Mouse (Mus musculus) stomach, embryonic 15.5 days (tissue): ENCODE measurements around the gene Catsperd. TPM values are rescaled to one million over a fixed set of nuclear protein-coding genes. Genes with fewer than 3 reads are reported as not detected.

Source experiments
- ATAC-seq: fragments of 200-750 bp; cut with Nextera tagmentation; 2 replicates; pipeline ENCODE4 v1.8.0; 2017; ENCODE audit warnings: low read depth, moderate number of reproducible peaks, moderate TSS enrichment; ENCODE audit not compliant: insufficient read depth, low FRiP score
- H3K27ac ChIP-seq: fragments of 300-500 bp; sonication (generic); 2 replicates; pipeline ENCODE4 v1.5.1; 2015; ENCODE audit warnings: mild to moderate bottlenecking, inconsistent platforms
- H3K27me3 ChIP-seq: fragments of 300-500 bp; sonication (generic); replicated peaks from 2 replicates; pipeline ENCODE4 v1.6.1; 2015; ENCODE audit warnings: inconsistent platforms
- H3K36me3 ChIP-seq: fragments of 300-500 bp; sonication (generic); 2 replicates; pipeline ENCODE4 v1.6.1; 2015; ENCODE audit warnings: inconsistent platforms
- H3K4me1 ChIP-seq: fragments of 300-500 bp; sonication (generic); 2 replicates; pipeline ENCODE4 v1.6.1; 2015; ENCODE audit warnings: inconsistent platforms
- H3K4me2 ChIP-seq: fragments of 300-500 bp; sonication (generic); 2 replicates; pipeline ENCODE4 v1.6.1; 2015; ENCODE audit warnings: mild to moderate bottlenecking, inconsistent platforms
- H3K4me3 ChIP-seq: fragments of 300-500 bp; sonication (generic); replicated peaks from 2 replicates; pipeline ENCODE4 v1.5.1; 2015; ENCODE audit warnings: inconsistent platforms
- H3K9ac ChIP-seq: fragments of 300-500 bp; sonication (generic); 2 replicates; pipeline ENCODE4 v1.6.1; 2015; ENCODE audit warnings: inconsistent platforms
- H3K9me3 ChIP-seq: fragments of 300-500 bp; sonication (generic); 2 replicates; pipeline ENCODE4 v1.6.1; 2016; ENCODE audit warnings: inconsistent platforms
- WGBS: fragments of 180-500 bp; shearing (Covaris S2); methylation state at CpG from one replicate; pipeline ENCODE4 v1.1.7; 2015; 5-methylcytosine and 5-hydroxymethylcytosine counted together
- polyA plus RNA-seq: library from polyadenylated mRNA; unstranded; fragments of >200 nt; fragmentation: Nextera tagmentation; extraction: Ambion mirVana; gene quantifications from 2 replicates; pipeline ENCODE4 v1.2.1, GENCODE M21; 2015

Catsperd gene
- polyA plus RNA-seq, 1 experiment from 2014 or later = 0.30 TPM

- Histone ChIP-seq H3K4me3 (no peak overlapping the region), H3K27ac (no peak overlapping the region), H3K9ac (no peak overlapping the region), H3K4me2 (no peak overlapping the region), H3K9me3 (no peaks in the 10 kb centered on the region), H3K4me1 (no peaks in the 10 kb centered on the region), H3K36me3 (no peaks in the 10 kb centered on the region), H3K27me3 (no peaks in the 10 kb centered on the region)
- no peak for ATAC-seq
- WGBS = 83% methylated on average over 4 of the region's 4 CpGs
Observed at GRCm38 (mm10) chr17:56643237-56643636, 15.3 kb downstream of the Catsperd start.

- Histone ChIP-seq H3K4me3 (no peak overlapping the region), H3K36me3 (no peaks in the 10 kb centered on the region), H3K4me2 (no peak overlapping the region), H3K9ac (no peak overlapping the region), H3K4me1 (no peaks in the 10 kb centered on the region), H3K27ac (no peak overlapping the region), H3K27me3 (no peaks in the 10 kb centered on the region), H3K9me3 (no peaks in the 10 kb centered on the region)
- 61% methylated on average over 10 of the region's 13 CpGs for WGBS
- no peak for ATAC-seq
Observed at GRCm38 (mm10) chr17:56647546-56647945, 19.6 kb downstream of the Catsperd start.

- H3K27me3 ChIP-seq = no peaks in the 10 kb centered on the region
- no peaks in the 10 kb centered on the region for H3K4me1 ChIP-seq
- 25% methylated on average over 10 of the region's 10 CpGs for WGBS
- H3K9me3 ChIP-seq = no peaks in the 10 kb centered on the region
- H3K27ac ChIP-seq = no peak overlapping the region
- no peak overlapping the region for H3K4me3 ChIP-seq
- H3K4me2 ChIP-seq = no peak overlapping the region
- peak; percentile 51; the same call in 1 of the 2 replicates for ATAC-seq
- H3K36me3 ChIP-seq = no peaks in the 10 kb centered on the region
- no peak overlapping the region for H3K9ac ChIP-seq
Observed at GRCm38 (mm10) chr17:56651801-56652200, 23.9 kb downstream of the Catsperd start.

- WGBS = 70% methylated on average over 2 of the region's 2 CpGs
- Histone ChIP-seq H3K27ac (no peak overlapping the region), H3K9ac (no peak overlapping the region), H3K4me3 (no peak overlapping the region), H3K9me3 (no peaks in the 10 kb centered on the region), H3K36me3 (no peaks in the 10 kb centered on the region), H3K4me2 (no peak overlapping the region), H3K4me1 (no peaks in the 10 kb centered on the region), H3K27me3 (no peaks in the 10 kb centered on the region)
- no peak for ATAC-seq
Observed at GRCm38 (mm10) chr17:56654771-56655170, 26.8 kb downstream of the Catsperd start.

GRCm38 (mm10) chr17:56655311-56655710 is 27.4 kb downstream of the Catsperd start:
- H3K27ac ChIP-seq = no peak overlapping the region
- no peak overlapping the region for H3K4me3 ChIP-seq
- H3K4me2 ChIP-seq = no peak overlapping the region
- H3K9me3 ChIP-seq = no peaks in the 10 kb centered on the region
- no peaks in the 10 kb centered on the region for H3K27me3 ChIP-seq
- WGBS = 78% methylated on average over 3 of the region's 3 CpGs
- H3K9ac ChIP-seq = no peak overlapping the region
- no peaks in the 10 kb centered on the region for H3K4me1 ChIP-seq
- no peaks in the 10 kb centered on the region for H3K36me3 ChIP-seq
- no peak for ATAC-seq

GRCm38 (mm10) chr17:56656171-56656570 is 28.2 kb downstream of the Catsperd start:
- ATAC-seq = no peak
- Histone ChIP-seq H3K36me3 (no peaks in the 10 kb centered on the region), H3K9me3 (no peaks in the 10 kb centered on the region), H3K9ac (no peak overlapping the region), H3K27ac (no peak overlapping the region), H3K4me2 (no peak overlapping the region), H3K27me3 (no peaks in the 10 kb centered on the region), H3K4me1 (no peaks in the 10 kb centered on the region), H3K4me3 (no peak overlapping the region)
- WGBS = 76% methylated on average over 6 of the region's 6 CpGs

- no peak overlapping the region for H3K27ac ChIP-seq
- peaks cover 7% of the 10 kb centered on the region for H3K4me1 ChIP-seq
- no peaks in the 10 kb centered on the region for H3K27me3 ChIP-seq
- no peaks in the 10 kb centered on the region for H3K9me3 ChIP-seq
- peak overlapping the region; percentile 42 for H3K4me2 ChIP-seq
- no peak for ATAC-seq
- H3K36me3 ChIP-seq = 0 out of 2 replicates have a peak, but pooled peaks cover 2% of the 10 kb centered on the region
- 50% methylated on average over 3 of the region's 3 CpGs for WGBS
- no peak overlapping the region for H3K9ac ChIP-seq
- no peak overlapping the region for H3K4me3 ChIP-seq
Observed at GRCm38 (mm10) chr17:56663659-56664058, 35.7 kb downstream of the Catsperd start.

- WGBS = 10% methylated on average over 10 of the region's 10 CpGs
- Histone ChIP-seq H3K27ac (no peak overlapping the region), H3K4me1 (peaks cover 10% of the 10 kb centered on the region), H3K9me3 (no peaks in the 10 kb centered on the region), H3K4me2 (peak overlapping the region; percentile 42), H3K4me3 (no peak overlapping the region), H3K9ac (no peak overlapping the region), H3K36me3 (0 out of 2 replicates have a peak, but pooled peaks cover 2% of the 10 kb centered on the region), H3K27me3 (no peaks in the 10 kb centered on the region)
- ATAC-seq = peak; percentile 63
Observed at GRCm38 (mm10) chr17:56664333-56664732, 36.4 kb downstream of the Catsperd start.

GRCm38 (mm10) chr17:56666384-56666783 is 38.4 kb downstream of the Catsperd start:
- no peak for ATAC-seq
- no peak overlapping the region for H3K27ac ChIP-seq
- no peak overlapping the region for H3K9ac ChIP-seq
- H3K4me1 ChIP-seq = peaks cover 10% of the 10 kb centered on the region
- WGBS = 83% methylated on average over 4 of the region's 4 CpGs
- 0 out of 2 replicates have a peak, but pooled peaks cover 2% of the 10 kb centered on the region for H3K36me3 ChIP-seq
- H3K4me3 ChIP-seq = no peak overlapping the region
- H3K9me3 ChIP-seq = no peaks in the 10 kb centered on the region
- no peak overlapping the region for H3K4me2 ChIP-seq
- no peaks in the 10 kb centered on the region for H3K27me3 ChIP-seq

GRCm38 (mm10) chr17:56667591-56667990 is 39.6 kb downstream of the Catsperd start:
- Histone ChIP-seq H3K9me3 (no peaks in the 10 kb centered on the region), H3K9ac (no peak overlapping the region), H3K36me3 (0 out of 2 replicates have a peak, but pooled peaks cover 2% of the 10 kb centered on the region), H3K4me2 (no peak overlapping the region), H3K4me1 (peaks cover 10% of the 10 kb centered on the region), H3K4me3 (no peak overlapping the region), H3K27ac (no peak overlapping the region), H3K27me3 (no peaks in the 10 kb centered on the region)
- WGBS = 65% methylated on average over 3 of the region's 3 CpGs
- no peak for ATAC-seq

GRCm38 (mm10) chr17:56668384-56669144 is 40.6 kb downstream of the Catsperd start:
- Histone ChIP-seq H3K9me3 (no peaks in the 10 kb centered on the region), H3K27me3 (no peaks in the 10 kb centered on the region), H3K4me3 (peak overlapping the region; percentile 50), H3K4me1 (peaks cover 10% of the 10 kb centered on the region), H3K4me2 (peak overlapping the region; percentile 97), H3K36me3 (0 out of 2 replicates have a peak, but pooled peaks cover 2% of the 10 kb centered on the region), H3K9ac (peak overlapping the region; percentile 45), H3K27ac (no peak overlapping the region)
- ATAC-seq = no peak
- 5% methylated on average over 31 of the region's 31 CpGs for WGBS

- 85% methylated on average over 8 of the region's 8 CpGs for WGBS
- Histone ChIP-seq H3K36me3 (0 out of 2 replicates have a peak, but pooled peaks cover 2% of the 10 kb centered on the region), H3K9ac (0 out of 2 replicates have a peak overlapping the region, but pooled peaks have one; percentile 2), H3K4me2 (no peak overlapping the region), H3K9me3 (no peaks in the 10 kb centered on the region), H3K4me1 (peaks cover 16% of the 10 kb centered on the region), H3K27me3 (no peaks in the 10 kb centered on the region), H3K4me3 (no peak overlapping the region), H3K27ac (no peak overlapping the region)
- no peak for ATAC-seq
Observed at GRCm38 (mm10) chr17:56669766-56670165, 41.8 kb downstream of the Catsperd start.
